29 mouse cellular contexts compared by ENCODE assay signal in genomic region chr11:6456083-6456482, GRCm38 (mm10). TPM values are rescaled to one million over a fixed set of nuclear protein-coding genes. Genes with fewer than 3 reads are reported as not detected.
DNase-seq lines count a peak whose midpoint lies in the region; ATAC-seq and TF ChIP-seq lines count a peak whose summit lies in the region.
"Had no signal": no experiment of that assay in that cellular context is flagged by ENCODE, and none has a peak within 500 bp of the region (broad histone marks: within the 10 kb centered on the region; RNA-seq: fewer than 3 reads in every experiment).

No protein-coding gene starts in this region.

- TF ChIP-seq POLR2A in myocyte (IDR thresholded peaks at IDR 0.05; ENCODE audit: insufficient read length, low read depth): no peak

- TF ChIP-seq CTCF in intestine, postnatal 0 days (IDR thresholded peaks at IDR 0.05; ENCODE audit: low read depth): no peak

- no peaks in the 10 kb centered on the region for H3K9me3 ChIP-seq in intestine, embryonic 14.5 days (ENCODE audit: control insufficient read depth, low read length)
- no peaks in the 10 kb centered on the region for H3K9me3 ChIP-seq in intestine, postnatal 0 days (ENCODE audit: control insufficient read depth)
- H3K9me3 ChIP-seq: embryonic facial prominence, embryonic 12.5 days; embryonic facial prominence, embryonic 15.5 days; heart, embryonic 12.5 days; heart, embryonic 15.5 days; hindbrain, embryonic 10.5 days had no signal

- H3K27me3 ChIP-seq in intestine, embryonic 14.5 days (replicated peaks; ENCODE audit: control insufficient read depth, insufficient read depth, low read length): no peaks in the 10 kb centered on the region
- H3K27me3 ChIP-seq in intestine, postnatal 0 days (replicated peaks; ENCODE audit: control insufficient read depth, insufficient read depth, low read length): no peaks in the 10 kb centered on the region
- no peaks in the 10 kb centered on the region for H3K27me3 ChIP-seq in myocyte (ENCODE audit: control insufficient read depth, insufficient read depth, insufficient read length)
- H3K27me3 ChIP-seq: embryonic facial prominence, embryonic 12.5 days; embryonic facial prominence, embryonic 15.5 days; heart, embryonic 12.5 days; heart, embryonic 15.5 days; hindbrain, embryonic 13.5 days had no signal

- peak; percentile 15 for DNase-seq in intestine, embryonic 14.5 days (ENCODE audit: low spot score)
- DNase-seq in ZHBTc4 (ENCODE audit: low read depth, low spot score): peak; percentile 81
- no peak for DNase-seq in frontal cortex, postnatal 36 days (ENCODE audit: low spot score in 2 of 2)
- no peak for DNase-seq in ovary, adult 18-20 months (ENCODE audit: low spot score)
- DNase-seq: adrenal gland, adult 8-10 months; adrenal gland, postnatal 25 days; B cell, adult 2 months; cerebellum, adult 11 months; cerebellum, adult 2 months; cerebellum, adult 9-11 months; cerebellum, postnatal 25 days; forebrain, postnatal 0 days; gastrocnemius, postnatal 10 days; gastrocnemius, postnatal 36 days; heart, postnatal 10 days; heart, postnatal 36 days; kidney, adult 2 months had no signal

- ATAC-seq in intestine, embryonic 14.5 days (replicated peaks; ENCODE audit: low FRiP score, low TSS enrichment, low read depth): no peak
- no peak for ATAC-seq in intestine, postnatal 0 days
- ATAC-seq: CD4-positive, CD25-positive, alpha-beta regulatory T cell, adult 4 months; forebrain, embryonic 14.5 days; forebrain, postnatal 0 days; hindbrain, embryonic 16.5 days; intestine, embryonic 16.5 days had no signal

- no peak overlapping the region for H3ac ChIP-seq in myocyte (ENCODE audit: control insufficient read depth, insufficient read length)

- no peaks in the 10 kb centered on the region for H3K36me3 ChIP-seq in intestine, embryonic 14.5 days (ENCODE audit: control insufficient read depth, insufficient read depth, low read length)
- no peaks in the 10 kb centered on the region for H3K36me3 ChIP-seq in intestine, postnatal 0 days (ENCODE audit: control insufficient read depth, insufficient read depth)
- no peaks in the 10 kb centered on the region for H3K36me3 ChIP-seq in myocyte (ENCODE audit: control insufficient read depth, insufficient read depth)
- H3K36me3 ChIP-seq: embryonic facial prominence, embryonic 12.5 days; embryonic facial prominence, embryonic 15.5 days; heart, embryonic 12.5 days; heart, embryonic 15.5 days; hindbrain, embryonic 10.5 days; hindbrain, embryonic 13.5 days had no signal

- no peaks in the 10 kb centered on the region for H3K4me1 ChIP-seq in intestine, embryonic 14.5 days (replicated peaks; ENCODE audit: control insufficient read depth, insufficient read depth, low read length)
- H3K4me1 ChIP-seq in intestine, postnatal 0 days (replicated peaks; ENCODE audit: control insufficient read depth, insufficient read depth, low read length): no peaks in the 10 kb centered on the region
- H3K4me1 ChIP-seq: embryonic facial prominence, embryonic 12.5 days; embryonic facial prominence, embryonic 15.5 days; heart, embryonic 12.5 days; heart, embryonic 15.5 days; hindbrain, embryonic 10.5 days; hindbrain, embryonic 13.5 days had no signal

- no peak overlapping the region for H3K9ac ChIP-seq in intestine, embryonic 14.5 days (ENCODE audit: low read length)
- no peak overlapping the region for H3K9ac ChIP-seq in intestine, postnatal 0 days (ENCODE audit: low read depth, low read length)
- H3K9ac ChIP-seq: embryonic facial prominence, embryonic 12.5 days; embryonic facial prominence, embryonic 15.5 days; forebrain, postnatal 0 days; heart, embryonic 12.5 days; heart, embryonic 15.5 days; hindbrain, embryonic 13.5 days had no signal

- no peak overlapping the region for H3K4me2 ChIP-seq in intestine, embryonic 14.5 days (ENCODE audit: low read length)
- H3K4me2 ChIP-seq in intestine, postnatal 0 days (replicated peaks; ENCODE audit: low read depth): no peak overlapping the region
- no peak overlapping the region for H3K4me2 ChIP-seq in myocyte (ENCODE audit: low read depth)
- H3K4me2 ChIP-seq: embryonic facial prominence, embryonic 12.5 days; embryonic facial prominence, embryonic 15.5 days; heart, embryonic 12.5 days; heart, embryonic 15.5 days; hindbrain, embryonic 13.5 days had no signal

- no peak overlapping the region for H3K27ac ChIP-seq in intestine, embryonic 14.5 days (ENCODE audit: low read depth)
- H3K27ac ChIP-seq in intestine, postnatal 0 days (ENCODE audit: low read depth, low read length): no peak overlapping the region
- H3K27ac ChIP-seq: embryonic facial prominence, embryonic 12.5 days; embryonic facial prominence, embryonic 15.5 days; heart, embryonic 15.5 days; hindbrain, embryonic 10.5 days; hindbrain, embryonic 13.5 days had no signal

- 79% methylated on average over 6 of the region's 6 CpGs for WGBS in intestine, embryonic 14.5 days
- 70% methylated on average over 6 of the region's 6 CpGs for WGBS in intestine, postnatal 0 days

- no peaks in the 10 kb centered on the region for H3K79me2 ChIP-seq in myocyte (ENCODE audit: control insufficient read depth, insufficient read depth)

- H3K4me3 ChIP-seq in intestine, embryonic 14.5 days (ENCODE audit: low read depth, low read length): no peak overlapping the region
- H3K4me3 ChIP-seq in intestine, postnatal 0 days (ENCODE audit: low read depth, low read length): no peak overlapping the region
- H3K4me3 ChIP-seq in myocyte: no peak overlapping the region
- H3K4me3 ChIP-seq: embryonic facial prominence, embryonic 12.5 days; embryonic facial prominence, embryonic 15.5 days; heart, embryonic 12.5 days; heart, embryonic 15.5 days; hindbrain, embryonic 10.5 days; hindbrain, embryonic 13.5 days had no signal

TF ChIP-seq in myocyte, 11 proteins besides CTCF, POLR2A, EP300 and RAD21:
- TF ChIP-seq TCF3 (IDR thresholded peaks at IDR 0.05; ENCODE audit: insufficient read length, low read depth): no peak
- no peak for TF ChIP-seq SRF (IDR thresholded peaks at IDR 0.05; ENCODE audit: control insufficient read depth, insufficient read length, low read depth)
- no peak for TF ChIP-seq E2F4 (IDR thresholded peaks at IDR 0.05; ENCODE audit: insufficient read depth)
- TF ChIP-seq MAX (IDR thresholded peaks at IDR 0.05; ENCODE audit: low read depth): no peak
- TF ChIP-seq CEBPB (IDR thresholded peaks at IDR 0.05; ENCODE audit: insufficient read depth, poor library complexity, severe bottlenecking): no peak
- TF ChIP-seq MYOD1 (IDR thresholded peaks at IDR 0.05; ENCODE audit: control insufficient read depth in 1 of 3, insufficient read length in 2 of 3, low read depth in 2 of 3): no peak
- no peak for TF ChIP-seq MYOG (IDR thresholded peaks at IDR 0.05; ENCODE audit: control insufficient read depth in 1 of 3, insufficient read depth in 1 of 3, insufficient read length in 2 of 3, low read depth in 2 of 3)
- peak; percentile 13 for TF ChIP-seq USF1 (IDR thresholded peaks at IDR 0.05; ENCODE audit: low read depth)
- TF ChIP-seq TCF12 (IDR thresholded peaks at IDR 0.05; ENCODE audit: insufficient read depth, poor library complexity, severe bottlenecking): no peak
TF ChIP-seq in myocyte: peak in this region for 1.

RNA-seq across cellular contexts. Expression of gene H2afv, which starts 11.8 kb away (rescaled TPM):
- polyA plus RNA-seq in intestine, embryonic 14.5 days (2014; fragmentation: Nextera tagmentation; extraction: Ambion mirVana): 510 and 552 TPM in 2 replicates
- 343 and 346 TPM in 2 replicates for polyA plus RNA-seq in intestine, postnatal 0 days (2015; fragmentation: Nextera tagmentation; extraction: Ambion mirVana)
- 175 TPM for polyA plus RNA-seq in myocyte (2012; fragmentation: generic; extraction: Trizol)

RNA-seq across cellular contexts. Expression of gene Purb, which starts 19.6 kb away (rescaled TPM):
- polyA plus RNA-seq in intestine, embryonic 14.5 days (2014; fragmentation: Nextera tagmentation; extraction: Ambion mirVana): 25.7 and 26.2 TPM in 2 replicates
- polyA plus RNA-seq in intestine, postnatal 0 days (2015; fragmentation: Nextera tagmentation; extraction: Ambion mirVana): 21.6 and 25.1 TPM in 2 replicates
- polyA plus RNA-seq in myocyte (2012; fragmentation: generic; extraction: Trizol): 33.2 TPM

RNA-seq across cellular contexts. Expression of gene Ppia, which starts 40.8 kb away (rescaled TPM):
- polyA plus RNA-seq in intestine, embryonic 14.5 days (2014; fragmentation: Nextera tagmentation; extraction: Ambion mirVana): 5,694 and 5,748 TPM in 2 replicates
- polyA plus RNA-seq in intestine, postnatal 0 days (2015; fragmentation: Nextera tagmentation; extraction: Ambion mirVana): 3,711 and 4,178 TPM in 2 replicates
- 3,065 TPM for polyA plus RNA-seq in myocyte (2012; fragmentation: generic; extraction: Trizol)

Comparison
In these comparisons a context has a peak if more than half of its experiments do, and no peak if none do; other contexts are left out.
1. DNase-seq: peak in intestine, embryonic 14.5 days (single experiment) and ZHBTc4 (single experiment); none in frontal cortex, postnatal 36 days (0 of 2) and ovary, adult 18-20 months (single experiment).